Mouse (Mus musculus) layer of hippocampus, adult 11-12 months (tissue): ENCODE measurements around the gene Hoxc13.

Source experiments
- DNase-seq: peaks from one replicate; pipeline ENCODE4 v3.0.0; 2022; ENCODE audit warnings: low spot score

Gene Hoxc13

DNA sequence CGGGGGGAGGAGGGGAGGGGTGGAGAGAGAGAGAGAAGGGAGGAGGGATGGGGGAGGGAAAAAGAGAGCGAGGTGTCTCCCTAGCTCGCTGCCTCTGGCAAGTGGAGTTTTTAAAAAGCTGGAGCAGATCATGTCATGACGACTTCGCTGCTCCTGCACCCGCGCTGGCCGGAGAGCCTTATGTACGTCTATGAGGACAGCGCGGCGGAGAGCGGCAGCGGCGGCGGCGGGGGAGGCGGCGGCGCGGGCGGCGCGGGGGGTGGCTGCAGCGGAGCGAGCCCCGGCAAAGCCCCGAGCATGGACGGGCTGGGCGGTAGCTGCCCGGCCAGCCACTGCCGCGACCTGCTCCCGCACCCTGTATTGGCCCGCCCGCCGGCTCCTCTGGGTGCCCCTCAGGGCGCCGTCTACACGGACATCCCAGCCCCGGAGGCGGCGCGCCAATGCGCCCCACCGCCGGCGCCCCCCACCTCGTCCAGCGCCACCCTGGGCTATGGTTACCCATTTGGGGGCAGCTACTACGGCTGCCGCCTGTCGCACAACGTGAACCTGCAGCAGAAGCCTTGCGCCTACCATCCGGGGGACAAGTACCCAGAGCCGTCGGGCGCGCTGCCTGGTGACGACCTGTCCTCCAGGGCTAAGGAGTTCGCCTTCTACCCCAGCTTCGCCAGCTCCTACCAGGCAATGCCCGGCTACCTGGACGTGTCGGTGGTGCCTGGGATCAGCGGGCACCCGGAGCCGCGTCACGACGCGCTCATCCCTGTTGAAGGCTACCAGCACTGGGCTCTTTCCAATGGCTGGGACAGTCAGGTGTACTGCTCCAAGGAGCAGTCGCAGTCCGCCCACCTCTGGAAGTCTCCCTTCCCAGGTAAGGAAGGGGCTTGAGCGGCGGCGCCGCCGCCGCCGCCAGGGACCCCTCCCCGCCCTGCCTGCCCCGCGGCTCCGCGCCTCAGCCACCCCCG lies at the start of gene Hoxc13:
Gene Hoxc13, plus strand, starts transcription at position 51 of the 959 bp plus-strand sequence.
- no peak for DNase-seq

DNA sequence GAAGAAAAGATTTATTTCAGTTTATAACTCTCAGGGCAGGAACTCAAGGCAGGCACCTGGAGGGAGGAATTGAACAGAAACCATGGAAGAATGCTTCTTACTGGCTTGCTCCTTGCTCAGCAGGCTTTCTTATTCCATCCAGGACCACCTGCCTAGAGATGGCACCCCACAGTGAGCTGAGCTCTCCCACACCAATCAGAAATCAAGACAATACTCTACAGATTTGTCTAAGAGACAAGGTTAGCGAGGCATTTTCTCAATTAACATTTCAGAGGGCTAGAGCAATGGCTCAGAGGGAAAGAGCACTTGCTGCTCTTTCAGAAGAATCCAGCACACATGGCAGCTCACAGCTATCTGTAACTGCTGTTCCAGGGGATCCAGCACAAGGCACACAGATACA lies 35.1 kb upstream of the Hoxc13 start:
- DNase-seq = no peak

DNA sequence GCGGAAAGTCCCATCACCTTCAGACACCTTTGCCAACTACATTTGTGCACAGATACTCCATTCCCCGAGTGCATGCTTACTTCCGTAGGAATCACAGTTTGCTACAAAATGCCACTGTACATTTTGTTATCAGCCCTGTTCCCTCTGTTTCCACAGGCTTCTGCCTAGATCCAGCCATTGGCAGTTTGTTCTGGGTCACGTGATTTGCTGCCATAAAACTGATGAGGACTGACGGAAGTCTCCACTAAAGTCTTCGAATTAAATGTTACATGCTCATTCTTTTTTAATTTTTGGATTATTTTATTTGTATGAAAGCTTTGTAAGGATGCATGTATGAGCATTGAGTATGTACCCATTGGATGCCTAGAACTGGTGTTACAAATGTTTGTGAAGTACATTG lies 25.8 kb upstream of the Hoxc13 start:
- no peak for DNase-seq

DNA sequence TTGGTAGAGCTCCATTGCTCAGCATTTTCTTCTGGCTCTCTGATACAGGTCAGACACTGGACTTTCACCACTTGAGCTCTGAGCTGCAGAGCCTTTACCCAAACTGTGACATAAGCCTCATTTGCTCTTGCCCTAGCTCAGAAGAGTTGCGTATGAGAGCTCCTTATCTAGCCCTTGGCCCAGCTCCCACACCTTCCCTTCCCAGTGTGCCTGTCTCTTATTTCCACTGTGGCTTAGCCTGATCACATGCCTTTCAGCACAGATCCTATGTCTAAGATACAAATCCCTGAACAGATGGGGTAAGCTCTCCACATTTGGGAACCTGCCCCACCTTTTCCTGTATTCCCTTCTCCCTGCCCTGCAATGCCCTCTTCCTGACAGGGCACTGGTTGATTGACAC lies 16.0 kb upstream of the Hoxc13 start:
- DNase-seq = no peak

DNA sequence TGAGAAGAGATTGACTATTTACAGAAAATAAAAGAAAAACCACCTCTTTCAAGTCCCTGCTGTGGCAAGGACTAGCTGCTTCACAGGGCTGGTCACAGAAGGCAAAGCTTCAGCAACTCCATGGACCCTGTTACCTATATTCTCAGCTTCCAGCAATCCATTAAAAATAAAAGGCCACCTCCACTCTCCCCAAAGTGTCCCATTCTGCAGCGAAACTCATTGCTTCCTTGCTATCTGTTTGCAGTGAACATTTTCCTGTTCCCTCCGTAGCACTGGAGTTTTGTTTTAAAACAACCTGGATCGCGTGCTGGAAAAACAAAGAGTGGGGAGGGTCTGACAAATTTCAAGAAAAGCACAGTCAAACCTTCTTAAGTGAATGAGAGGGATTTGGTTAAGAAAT lies 11.4 kb upstream of the Hoxc13 start:
- DNase-seq = no peak

DNA sequence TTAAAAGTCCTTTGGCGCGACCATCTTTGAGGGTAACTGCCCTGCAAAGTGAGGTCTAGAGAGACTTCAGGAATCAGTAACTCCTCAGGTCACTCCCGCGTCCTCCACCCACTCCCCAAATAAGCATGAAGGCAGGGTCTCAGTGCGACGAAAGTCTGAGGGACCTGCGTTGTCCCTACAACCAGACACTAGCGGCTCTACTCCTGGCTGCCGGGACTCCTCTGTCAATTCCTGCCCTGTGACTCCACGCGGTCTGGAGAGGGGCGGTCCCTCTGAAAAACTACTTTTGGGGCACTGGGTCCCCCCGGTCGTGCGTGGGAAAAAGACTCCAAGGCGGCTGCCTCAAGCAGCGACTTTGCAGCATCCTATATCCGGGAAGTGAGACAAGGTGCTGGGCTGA lies 10.9 kb upstream of the Hoxc13 start:
- DNase-seq = no peak

DNA sequence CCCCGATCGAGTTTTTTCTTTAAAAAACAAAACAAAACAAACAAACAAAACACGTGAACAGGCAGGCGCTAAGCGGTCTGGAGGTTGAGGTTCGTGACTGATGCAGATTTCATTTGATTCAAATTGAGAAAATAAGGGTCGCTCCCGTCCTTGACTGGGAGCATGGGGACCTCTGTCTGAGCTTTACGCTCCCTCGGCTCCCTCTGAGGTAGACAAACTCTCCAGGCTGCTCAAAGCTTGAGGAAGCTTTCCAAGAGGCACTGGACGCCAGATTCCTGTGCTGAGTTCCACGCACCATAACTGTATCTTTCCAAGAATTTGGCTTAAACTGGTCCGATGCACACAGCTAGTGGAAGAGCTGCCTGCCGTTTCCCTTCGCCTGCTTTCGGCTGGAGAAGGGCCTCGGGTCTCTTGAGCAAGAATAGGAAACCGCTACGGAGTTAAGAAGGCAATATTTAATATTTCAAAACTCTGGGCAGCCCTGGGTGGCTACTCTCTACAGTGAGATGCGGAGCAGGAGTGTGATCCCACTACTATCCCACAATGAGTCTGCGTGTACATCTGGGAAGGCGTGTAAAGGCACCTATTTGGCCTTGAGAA lies 10.3 kb upstream of the Hoxc13 start:
- DNase-seq = no peak

DNA sequence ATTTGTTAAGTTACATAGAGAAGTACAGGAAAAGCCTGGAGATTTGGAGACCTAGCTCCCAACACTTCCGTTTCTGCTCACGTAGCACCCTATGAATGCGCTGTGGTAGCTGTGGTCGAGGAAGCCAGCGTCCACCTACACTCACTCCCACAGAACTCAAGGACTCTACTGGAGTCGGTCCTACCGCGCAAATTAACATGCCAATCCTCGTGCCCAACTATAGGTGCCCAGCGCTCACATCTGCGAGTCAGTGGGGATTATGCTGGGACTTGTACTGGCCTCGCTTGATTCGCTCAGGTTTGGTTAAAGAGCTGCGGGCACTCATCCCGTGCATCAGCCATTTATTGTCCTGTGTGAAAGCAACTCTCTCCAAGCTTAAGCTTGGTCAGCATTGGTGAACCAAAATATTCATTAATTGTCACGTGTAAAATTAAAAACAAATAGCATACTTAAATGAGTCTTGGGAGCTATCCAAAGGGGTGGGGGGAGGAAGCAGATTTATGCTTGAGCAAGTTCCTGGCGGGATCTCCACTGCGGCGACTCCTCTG lies 7.8 kb upstream of the Hoxc13 start:
- DNase-seq = no peak

DNA sequence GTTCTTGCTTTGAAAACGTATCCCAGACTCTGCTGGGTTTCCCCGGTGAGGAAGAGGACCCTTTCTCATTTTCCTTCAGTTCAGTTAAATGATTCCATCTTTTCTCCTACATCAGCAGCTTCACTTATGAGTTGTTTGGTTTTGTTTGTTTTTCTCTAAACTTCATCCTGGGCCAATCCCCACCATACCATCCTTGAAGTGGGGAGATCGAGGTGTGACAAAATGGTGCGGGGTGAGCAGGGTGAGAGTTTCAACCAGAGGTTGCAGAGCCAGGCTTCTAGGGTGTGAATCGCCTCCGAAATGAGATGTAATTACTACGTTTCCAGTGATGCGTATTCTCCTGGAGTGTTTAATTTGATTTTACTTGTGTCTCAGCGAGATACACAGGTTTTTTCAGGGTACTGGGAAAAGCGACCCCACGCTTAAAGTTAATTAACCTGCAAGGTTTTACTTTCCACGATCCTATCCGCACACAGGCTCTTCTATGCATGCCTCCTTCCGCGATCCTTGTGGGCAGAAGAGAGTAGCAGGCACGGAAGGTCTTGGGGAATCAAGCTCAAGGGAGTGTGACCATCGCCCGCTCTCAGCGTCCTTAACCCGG lies 2.8 kb upstream of the Hoxc13 start:
- DNase-seq = no peak

DNA sequence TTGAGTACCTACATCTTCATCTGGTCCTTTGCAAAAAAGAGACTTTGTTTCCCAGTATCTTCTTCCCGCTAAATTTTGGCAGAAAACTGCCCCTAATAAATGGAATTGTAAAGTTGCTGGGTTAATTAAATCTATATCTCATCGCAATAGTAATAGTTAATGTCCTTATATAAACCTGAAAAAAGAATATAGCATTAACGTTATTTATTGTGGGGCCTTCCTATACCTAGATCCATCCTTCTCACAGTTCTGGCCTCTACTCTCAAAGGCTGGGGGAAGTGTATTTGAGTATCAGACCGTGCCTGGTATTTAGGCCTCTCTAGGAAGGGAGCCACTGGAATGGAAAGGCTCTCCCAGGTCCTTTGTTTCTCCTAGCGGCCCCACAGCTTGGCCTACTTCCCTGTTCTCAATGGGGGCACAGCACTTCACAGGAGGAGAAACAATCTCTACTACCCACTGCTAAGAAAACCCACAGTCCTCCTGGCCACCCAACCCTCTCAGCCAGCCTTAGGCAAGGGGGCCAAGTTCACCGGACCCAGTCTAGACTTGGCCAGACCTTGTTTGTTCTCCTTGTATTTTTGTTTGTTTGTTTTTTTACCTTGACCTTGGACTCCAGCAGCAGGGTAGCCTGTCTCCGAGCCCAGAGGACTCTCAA lies 2.2 kb upstream of the Hoxc13 start:
- DNase-seq = no peak

DNA sequence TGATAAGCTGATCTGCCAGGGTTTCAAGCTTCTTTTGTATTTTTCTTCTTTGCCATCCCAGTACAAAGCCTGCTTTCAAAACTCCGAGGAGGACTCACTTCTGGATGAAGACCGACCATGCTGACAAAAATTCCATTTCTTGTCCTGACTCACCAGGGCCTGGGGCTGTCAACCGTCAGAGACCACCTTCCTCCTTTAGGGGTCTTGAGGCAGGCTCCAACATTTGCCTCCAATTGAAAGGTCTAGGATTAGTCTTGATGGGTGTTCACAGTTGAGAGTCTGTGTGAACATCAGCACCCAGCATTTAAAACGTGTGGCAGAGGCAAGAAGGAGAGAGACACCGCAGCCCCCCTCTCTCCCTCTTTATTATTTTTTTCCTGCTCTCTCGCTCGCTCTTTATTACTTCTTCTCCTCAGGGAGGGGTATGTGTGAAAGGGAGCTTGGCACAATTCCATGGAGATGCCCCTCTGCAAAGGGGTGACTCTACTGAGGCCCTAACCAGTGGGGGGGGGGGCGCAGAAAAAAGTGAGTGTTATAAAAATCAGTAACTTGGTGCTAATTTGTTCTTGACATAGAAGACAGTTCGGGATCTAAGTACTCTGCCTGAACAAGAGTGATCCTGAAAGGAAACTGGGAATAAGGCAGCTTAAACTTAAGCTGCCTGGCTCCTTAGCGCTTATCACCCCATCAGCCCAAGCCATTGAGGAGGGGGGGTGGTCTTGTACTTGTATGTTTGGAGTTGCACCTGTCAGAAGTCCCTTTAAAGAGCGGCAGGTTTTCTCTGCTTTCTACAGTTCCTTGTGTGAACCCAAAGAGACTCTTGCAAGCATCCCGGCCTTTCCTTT lies 1.3 kb upstream of the Hoxc13 start:
- no peak for DNase-seq

DNA sequence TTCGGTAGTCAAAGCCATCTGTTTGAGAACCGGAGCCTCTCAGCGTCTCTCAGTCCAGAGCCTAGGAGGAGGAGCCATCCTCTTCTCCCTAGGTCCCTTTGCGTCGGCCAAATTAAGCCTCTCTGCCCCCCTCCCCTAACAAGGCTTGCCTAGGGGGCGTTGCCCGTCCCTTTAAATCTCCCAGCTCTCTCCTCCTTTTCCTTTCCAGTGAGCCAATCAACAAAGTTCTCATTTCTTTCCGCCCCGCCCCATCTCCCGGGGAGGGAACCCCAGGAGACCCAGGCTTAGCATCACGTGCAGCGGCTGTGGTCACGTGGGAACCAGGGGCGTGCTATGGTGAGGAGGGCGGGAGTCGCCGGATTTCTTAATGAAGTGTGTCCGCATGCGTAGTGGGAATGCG lies 284 bp upstream of the Hoxc13 start:
- no peak for DNase-seq

DNA sequence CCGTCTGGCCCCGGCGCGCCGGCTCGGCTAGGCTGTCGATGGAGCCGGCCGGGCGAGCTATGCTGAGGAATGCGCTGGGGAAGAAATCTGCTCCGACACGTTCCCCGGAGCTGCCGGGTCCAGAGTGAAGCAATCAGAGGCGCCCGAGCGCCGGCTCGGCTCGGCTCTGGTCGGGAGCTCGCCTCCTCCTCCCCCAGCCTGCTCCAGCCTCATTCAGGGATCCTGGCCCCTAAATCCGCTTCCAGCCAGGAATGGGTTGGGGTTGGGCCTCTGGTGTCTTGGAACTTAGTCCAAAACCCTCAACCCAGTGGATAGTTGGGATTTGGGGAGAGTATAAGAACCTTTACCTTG lies 1.1 kb downstream of the Hoxc13 start:
- DNase-seq = no peak

DNA sequence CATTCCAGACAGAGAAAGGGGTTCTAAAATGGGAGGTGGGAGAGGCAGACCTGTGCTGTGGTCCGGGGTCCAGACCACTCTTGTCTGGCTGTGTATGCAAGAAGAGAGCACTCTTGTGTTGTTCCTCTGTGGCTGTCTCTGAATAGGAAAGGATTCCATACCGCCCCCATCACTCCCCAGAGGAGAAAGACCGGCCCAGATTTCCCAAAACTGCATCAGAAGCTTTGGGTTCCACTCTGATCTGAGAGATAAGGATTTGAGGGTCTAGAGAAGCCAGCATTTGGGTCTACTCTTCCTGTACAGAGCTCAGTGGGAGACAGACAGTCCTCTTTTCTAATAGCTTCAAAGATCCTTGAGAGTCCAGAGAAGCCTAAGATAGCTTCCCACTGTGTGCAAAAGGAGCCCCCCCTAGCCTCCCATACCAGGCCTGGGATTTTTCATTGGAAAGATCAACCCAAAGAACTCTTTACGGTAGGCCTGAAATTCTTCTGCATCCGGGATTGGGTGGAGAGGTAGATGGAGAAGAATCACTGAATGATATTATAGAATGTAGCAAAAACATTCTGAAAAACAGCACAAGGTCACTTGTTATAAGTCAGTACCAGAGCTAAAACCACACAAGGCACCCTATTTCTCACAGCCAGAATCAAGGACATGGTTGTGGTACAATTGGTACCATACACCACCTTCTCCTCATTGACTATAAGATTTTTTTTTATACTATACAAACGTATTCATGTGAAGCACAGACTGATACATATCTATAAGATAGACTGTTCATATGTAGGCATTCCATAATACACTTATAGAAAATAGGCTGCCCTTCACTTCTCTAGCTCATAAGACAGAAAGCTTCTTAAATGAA lies 2.0 kb downstream of the Hoxc13 start:
- DNase-seq = no peak

DNA sequence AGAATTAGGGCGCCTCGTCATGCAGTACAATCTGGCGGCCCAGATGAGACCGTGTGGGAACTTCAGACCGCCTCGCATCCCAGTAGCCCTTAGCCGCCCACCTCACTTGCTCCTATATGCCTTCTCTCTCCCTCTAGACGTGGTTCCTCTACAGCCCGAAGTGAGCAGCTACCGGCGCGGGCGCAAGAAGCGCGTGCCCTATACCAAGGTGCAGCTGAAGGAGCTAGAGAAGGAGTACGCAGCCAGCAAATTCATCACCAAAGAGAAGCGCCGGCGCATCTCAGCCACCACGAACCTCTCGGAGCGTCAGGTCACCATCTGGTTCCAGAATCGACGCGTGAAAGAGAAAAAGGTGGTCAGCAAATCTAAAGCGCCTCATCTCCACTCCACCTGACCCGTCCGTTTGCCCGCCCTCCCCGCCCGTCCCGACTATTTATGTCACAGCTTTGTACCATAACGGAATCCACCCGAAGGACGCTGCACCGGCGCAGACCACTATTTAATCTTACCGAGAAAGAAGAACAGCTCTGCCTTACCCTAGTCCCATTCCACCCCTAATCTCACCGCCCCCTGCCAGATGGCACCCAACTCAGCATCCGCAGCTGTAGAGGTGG lies 6.2 kb downstream of the Hoxc13 start:
- no peak for DNase-seq

DNA sequence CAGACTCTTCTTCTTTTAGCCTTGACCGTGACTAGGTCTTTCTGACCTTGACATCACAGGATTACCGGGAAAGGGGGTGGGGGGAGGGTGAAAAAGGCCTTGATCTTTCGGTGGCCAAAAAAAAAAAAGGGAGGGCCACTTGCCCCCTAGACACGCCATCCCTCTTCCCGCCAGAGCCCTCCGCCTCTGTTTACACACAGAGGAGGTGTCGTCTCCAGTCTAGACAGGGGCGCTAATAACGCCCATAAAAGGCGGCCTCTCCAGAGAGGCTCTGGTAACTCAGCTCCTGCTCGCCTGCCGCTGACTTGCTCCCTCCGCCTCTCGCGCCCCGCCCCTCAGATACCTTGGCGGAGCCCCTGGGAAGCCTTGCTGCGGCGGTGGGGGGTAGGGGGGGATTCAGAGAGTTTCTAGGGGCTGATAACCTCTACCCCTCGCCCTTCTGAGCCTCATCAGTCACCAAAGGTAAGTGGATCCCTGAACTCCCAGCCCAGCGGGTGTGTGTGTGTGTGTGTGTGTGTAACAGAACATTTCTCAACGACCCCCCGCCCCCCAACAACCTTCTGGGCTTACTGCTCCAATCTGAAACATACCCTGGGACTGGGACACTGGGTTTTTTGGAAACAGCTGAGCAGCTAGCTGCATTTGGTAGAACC lies 10.9 kb downstream of the Hoxc13 start:
- DNase-seq = no peak

DNA sequence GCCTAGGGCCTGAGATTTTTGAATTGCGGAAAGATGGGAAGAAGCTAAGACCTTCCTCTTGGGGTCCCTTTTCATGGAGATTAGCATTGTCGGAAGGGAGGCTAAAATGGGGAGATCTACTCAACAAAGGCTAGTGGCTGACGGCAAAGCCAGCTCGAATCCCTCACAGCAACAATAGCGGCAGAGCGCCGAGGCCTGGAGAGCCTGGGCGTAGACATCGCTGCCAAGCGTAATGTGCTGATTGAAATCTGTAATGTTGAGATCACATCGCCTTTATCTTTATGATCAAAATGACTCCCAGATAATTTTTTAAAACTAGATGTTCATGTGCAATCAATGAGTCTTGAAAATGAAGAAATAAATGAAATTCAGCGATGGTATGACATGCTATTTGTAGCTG lies 13.5 kb downstream of the Hoxc13 start:
- DNase-seq = no peak

DNA sequence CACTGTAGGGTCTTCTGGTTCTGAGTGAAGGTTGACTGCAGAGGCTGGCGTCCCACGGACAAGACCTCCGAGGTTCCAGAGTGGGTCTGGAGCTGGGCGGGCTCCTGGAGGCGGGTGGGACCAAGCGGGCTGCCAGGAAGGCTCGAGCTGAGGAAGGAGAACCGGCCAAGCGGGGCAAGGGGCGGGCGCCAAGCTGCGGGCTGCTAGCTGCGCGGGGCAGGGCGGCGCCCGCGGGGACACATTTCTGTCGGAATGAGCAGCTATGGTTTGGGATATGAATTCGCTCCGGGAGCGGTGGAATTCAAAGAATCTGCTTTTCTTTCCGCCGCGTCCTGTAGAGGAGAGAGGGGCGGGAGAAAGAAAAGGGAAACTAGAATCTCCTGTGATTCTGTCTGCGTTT lies 14.0 kb downstream of the Hoxc13 start:
- no peak for DNase-seq

DNA sequence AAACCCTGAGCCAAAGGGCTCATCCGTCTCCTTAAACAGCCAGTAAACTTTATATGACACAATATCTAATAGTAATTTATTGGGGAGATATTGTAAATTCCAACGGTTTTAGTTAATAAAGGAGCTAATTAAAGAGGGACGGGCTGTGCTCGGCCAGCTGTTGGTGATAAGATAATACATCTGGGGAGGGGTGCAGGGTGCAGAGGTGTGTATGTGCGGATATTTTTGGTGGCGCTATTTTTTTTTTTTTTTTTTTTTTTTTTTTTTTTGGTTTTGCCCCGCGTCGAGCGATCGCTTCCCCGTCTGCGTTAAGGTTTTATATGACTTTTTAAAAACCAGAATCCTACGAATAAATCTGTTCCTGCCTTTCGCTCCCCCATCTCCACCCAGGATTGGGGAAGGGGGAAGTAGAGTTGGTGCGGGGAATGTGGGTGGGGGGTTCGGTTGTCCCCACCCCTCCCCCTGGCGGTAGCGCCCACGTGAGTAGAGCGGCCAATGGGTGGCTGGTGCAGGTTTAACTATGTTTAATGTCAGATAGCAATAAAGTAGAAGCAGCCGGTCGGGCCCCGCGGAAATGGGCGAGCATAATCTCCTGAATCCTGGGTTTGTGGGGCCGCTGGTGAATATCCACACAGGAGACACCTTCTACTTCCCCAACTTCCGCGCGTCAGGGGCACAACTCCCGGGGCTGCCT lies 15.5 kb downstream of the Hoxc13 start, which contains the start of gene Hoxc12:
Gene Hoxc12, plus strand, starts transcription at position 479 of the 694 bp plus-strand sequence.
- no peak for DNase-seq
